Mouse (Mus musculus): ENCODE data around the gene Pabpc1l.
"Not testable (repeated sequence)": the region's sequence is repeated elsewhere in the genome, so short reads cannot be mapped to it uniquely, and the experiment has no call there.

Pabpc1l gene

DNA sequence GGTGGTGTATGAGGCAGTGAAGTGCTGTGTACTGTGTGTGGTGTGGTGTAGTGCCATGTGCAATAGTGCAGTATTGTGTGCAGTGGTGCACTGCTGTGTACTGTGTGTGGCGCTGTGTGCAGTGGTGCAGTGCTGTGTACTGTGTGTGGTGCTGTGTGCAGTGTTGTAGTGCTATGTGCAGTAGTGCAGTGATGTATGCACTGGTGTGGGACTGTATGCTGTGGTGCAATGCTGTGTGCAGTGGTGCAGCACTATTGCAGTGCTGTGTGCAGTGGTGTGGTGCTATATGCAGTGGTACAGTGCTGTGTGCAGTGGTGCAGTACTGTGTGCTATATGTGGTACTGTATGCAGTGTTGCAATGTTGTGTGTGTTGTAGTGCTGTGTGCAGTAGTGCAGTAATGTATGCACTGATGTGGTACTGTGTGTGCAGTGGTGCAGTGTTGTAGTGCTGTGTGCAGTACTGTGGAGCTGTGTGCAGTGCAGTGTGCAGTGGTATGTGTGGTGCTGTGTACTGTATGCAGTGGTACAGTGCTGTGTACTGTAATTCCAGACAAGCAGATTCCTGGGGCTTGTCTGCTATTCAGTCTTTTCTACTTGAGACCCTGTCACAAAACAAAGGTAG is 13.3 kb downstream of the Pabpc1l start:
- DNase-seq (ENCODE audit: low spot score): no peak

DNA sequence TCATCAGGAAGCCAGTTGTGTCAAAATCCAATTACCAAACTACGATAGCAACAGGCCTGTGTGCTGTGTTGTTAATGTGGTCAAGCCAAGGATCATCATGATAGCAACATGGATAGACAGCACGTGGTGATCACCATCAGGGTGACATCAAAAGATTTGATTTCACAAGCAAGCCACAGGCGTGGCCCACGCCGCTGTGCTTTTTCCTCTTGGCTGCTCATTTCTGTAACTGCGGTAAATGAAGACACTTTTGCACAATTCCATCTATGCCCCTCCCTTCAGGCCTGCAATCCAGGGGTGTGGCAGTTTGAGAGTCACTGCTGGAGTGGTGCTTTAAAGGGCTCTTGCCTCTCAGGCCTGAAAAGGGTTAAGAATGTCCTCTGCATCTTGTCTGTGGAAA is 15.7 kb downstream of the Pabpc1l start:
- no peak for DNase-seq (ENCODE audit: low spot score)

DNA sequence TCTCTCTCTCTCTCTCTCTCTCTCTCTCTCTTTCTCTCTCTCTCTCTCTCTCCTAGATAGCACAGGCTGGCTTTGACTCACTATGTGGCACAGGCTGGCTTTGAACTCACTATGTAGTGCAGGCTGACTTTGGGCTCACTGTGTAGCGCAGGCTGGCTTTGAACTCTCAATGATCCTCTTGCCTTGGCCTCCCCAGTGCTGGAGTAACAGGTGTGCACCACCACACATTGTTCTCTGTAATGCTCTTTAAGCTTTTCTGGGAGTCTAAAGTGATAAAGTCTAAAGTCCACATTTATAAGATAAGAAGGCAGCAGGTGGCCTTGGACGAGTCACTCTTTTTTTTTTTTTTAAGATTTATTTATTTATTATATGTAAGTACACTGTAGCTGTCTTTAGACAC is 16.3 kb downstream of the Pabpc1l start:
- no peak for DNase-seq (ENCODE audit: low spot score)

DNA sequence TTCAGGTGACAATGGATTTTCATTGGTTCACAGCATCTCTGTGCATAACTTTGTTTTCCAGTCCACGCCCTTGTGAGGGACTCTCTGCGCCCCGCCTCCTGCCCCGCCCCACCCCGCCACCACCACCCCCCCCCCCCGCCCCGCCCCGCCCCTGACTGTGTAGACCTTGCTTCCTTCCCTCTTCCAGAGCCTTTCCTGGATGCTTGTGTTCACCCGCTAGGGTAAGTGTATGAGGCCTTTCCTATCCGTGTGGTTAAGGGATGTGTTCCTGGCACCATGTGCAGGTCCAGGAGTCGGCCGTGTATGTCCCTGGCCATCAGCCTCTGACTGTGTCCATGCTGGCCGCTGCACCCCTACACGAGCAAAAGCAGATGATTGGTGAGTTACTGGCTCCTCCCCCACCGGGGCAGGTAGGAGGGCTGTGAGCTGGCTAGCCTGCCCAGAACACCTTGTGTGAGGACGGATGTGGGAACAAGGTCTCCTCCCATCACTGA is 22.0 kb downstream of the Pabpc1l start:
- DNase-seq (ENCODE audit: low spot score): no peak

DNA sequence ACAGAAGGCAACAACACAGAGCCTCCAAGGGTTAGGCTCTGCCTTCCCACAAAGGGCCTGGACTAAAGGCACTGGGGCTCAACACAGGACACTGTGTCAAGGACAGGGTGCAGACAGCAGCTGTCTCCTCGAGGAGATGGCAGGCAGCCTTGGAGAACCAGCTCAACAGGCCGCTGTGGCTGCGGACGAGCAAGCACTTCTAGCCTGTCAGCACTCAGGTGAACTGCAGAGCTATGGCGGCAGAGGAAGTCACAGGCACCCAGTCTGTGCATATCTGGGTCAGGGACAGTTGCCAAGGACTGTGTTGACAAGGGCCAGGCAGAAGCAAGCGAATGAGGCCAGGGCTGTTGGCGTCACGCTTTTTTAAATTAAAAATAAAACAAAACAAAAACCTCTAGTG is 28.5 kb downstream of the Pabpc1l start:
- DNase-seq (ENCODE audit: low spot score): no peak

DNA sequence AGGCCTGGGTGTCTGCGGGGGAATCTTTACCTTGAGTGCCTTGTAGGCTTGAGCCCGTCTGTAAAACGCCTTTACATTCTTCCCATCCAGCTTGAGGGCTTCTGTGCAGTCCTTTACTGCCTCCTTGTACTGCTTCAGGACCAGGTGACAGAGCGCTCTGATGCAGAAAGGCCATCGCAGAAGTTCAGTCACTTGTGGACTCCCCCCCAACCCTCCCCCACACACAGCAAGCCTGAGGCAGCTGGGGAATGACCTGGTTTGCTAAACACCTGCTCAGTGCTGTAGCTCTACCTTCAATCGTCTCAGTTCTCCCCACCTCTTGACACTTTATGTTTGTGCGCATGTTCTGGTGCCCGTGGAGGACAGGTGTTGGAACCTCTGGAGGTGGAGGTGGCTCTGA is 29.4 kb downstream of the Pabpc1l start:
- DNase-seq (ENCODE audit: low spot score): no peak

DNA sequence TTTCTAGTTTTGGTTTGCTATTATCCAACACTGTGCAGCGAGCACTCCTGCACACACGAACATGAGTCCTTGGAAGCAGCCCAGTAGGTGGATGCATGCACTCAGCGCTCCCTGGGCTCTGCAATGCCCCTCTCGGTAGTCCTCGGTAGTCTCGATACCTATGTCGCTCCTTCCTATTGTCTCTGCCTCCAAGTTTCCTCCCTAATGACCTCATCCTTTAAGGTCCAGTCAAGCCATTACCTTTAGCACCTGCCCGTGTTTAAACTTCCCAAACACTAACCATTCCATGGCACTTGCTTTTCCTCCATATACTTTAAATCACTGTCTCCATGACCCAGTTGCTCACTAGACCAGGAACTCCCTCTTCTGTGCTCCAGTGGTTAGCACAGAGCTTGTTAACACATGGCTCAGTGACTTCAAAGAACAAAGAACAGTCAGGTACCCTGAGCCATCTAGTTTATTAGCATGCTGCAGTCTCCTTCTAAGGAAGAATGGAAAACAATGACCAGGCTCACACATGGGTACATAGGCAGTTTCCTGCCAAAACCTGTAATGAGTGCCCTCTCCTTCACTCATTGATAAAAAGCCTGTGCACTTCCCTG is 34.5 kb downstream of the Pabpc1l start:
- DNase-seq (ENCODE audit: low spot score): no peak

DNA sequence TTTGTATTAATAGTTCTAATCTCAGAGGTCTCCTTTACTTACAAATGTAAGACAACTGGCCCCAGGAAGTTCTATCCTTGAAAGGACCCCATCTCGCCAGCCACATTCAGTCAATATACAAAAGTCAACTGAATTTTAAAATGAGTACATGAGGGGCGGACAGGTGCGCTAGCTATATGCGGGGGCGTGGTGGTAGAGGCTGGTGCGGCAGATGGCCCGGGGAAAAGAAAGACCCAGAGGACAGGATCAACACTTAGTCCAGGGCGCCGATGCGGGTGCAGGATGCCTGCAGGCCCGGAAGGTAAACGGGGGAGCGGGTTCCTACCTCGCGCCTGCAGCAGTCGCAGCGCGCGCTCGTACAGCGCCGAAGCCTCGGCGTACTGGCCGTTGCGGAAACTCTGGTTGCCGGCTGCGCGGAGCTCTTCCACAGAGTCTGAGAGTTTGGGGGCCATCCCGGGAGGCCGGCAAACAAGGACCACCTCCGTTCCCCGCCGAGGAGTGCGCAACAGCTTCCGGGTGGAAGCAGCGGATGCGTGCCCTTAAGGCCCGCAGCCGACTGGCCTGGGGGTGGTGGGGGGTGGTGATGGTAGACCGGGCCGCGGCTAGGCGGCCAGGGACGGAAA is 45.0 kb downstream of the Pabpc1l start, which contains the start of gene Stk4:
Stk4 (plus strand) TSS at position 181 of the 623 bp plus-strand sequence.
- no peak for DNase-seq (ENCODE audit: low spot score)

DNA sequence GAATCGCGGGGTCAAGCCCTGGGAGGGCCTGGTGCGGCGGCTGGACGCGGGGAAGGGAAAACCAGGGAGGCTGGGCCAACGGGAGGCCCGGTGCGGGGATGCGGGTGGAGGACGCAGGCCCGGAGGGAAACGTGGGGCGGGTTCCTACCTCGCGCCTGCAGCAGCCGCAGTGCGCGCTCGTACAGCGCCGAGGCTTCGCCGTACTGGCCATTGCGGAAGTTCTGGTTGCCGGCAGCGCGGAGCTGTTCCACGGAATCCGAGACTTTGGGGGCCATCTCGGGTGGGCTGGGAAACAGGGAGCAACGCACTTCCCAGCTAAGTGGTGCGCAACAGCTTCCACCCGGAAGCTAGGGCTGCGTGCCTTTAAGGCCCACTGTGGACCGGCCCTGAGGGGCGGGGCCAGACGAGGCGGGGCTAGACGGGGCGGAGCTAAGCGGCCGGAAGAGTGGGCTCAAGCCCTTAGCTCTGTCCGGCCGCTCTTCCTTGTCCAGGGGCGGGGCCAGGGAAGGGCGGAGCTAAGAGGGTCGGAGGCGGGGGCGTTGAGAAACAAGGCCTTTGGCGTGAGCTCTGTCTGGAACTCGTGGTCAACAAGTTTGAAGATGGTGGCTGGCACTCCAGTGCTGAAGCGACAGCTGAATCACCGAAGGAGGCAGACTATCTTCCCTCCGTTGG is 45.7 kb downstream of the Pabpc1l start, which contains the start of gene Tomm34:
Tomm34 (minus strand) TSS at position 405 of the 672 bp plus-strand sequence.
- peak; percentile 55 for DNase-seq (ENCODE audit: low spot score)

DNA sequence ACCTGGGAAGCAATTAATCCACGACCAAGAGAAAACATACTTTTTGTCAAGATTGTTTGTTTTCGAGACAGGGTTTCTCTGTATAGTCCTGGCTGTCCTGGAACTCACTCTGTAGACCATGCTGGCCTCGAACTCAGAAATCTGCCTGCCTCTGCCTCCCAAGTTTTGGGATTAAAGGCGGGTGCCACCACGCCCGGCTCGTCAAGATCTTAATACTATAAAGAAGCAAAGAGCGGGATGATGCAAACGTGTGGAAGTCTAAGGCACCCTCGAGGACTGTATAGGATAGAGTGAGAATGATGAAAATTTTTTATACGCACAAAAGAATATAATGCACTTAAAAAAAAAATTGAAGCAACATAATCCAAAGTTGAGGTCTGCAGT is 46.2 kb downstream of the Pabpc1l start:
- DNase-seq (ENCODE audit: low spot score): not testable (repeated sequence)

DNA sequence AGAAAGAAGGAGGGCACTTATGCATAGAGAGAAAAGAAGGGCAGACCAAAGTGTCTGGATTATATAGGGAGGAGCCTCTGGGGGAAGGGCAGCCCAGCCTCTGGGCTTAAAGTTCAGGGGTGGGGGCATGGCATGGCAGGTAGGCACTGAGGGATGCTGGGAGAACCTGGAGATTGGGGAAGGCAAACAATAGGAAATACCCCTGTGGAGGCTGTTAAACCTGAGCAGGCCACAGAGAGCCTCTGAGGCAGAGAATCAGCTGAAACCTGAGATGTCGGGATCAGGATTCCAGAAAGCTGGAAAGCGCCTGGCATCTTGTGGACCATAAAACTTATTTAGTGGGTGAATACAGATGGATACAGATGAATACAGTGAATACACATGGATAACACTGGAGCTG is 46.9 kb downstream of the Pabpc1l start:
- DNase-seq (ENCODE audit: low spot score): no peak

DNA sequence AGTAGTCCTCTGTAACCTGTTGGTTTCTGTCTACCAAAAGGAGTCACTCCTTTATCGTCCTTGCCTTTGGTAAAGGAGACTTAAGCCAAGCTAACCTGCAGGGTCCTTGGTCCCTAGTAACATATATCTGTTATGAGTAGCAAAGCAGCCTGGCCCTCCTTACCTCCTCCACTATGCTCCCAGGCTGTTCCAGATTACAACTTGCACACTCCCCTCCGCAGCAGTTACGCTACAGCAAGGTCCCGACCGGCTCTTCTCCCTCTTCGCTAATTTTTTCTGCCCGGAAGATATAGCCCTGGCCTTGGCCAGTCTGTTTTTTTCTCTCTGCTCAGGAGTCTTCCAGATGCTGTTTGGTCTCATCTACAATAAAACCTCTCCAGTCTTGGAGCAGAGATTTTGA is 47.9 kb downstream of the Pabpc1l start:
- DNase-seq (ENCODE audit: low spot score): no peak

DNA sequence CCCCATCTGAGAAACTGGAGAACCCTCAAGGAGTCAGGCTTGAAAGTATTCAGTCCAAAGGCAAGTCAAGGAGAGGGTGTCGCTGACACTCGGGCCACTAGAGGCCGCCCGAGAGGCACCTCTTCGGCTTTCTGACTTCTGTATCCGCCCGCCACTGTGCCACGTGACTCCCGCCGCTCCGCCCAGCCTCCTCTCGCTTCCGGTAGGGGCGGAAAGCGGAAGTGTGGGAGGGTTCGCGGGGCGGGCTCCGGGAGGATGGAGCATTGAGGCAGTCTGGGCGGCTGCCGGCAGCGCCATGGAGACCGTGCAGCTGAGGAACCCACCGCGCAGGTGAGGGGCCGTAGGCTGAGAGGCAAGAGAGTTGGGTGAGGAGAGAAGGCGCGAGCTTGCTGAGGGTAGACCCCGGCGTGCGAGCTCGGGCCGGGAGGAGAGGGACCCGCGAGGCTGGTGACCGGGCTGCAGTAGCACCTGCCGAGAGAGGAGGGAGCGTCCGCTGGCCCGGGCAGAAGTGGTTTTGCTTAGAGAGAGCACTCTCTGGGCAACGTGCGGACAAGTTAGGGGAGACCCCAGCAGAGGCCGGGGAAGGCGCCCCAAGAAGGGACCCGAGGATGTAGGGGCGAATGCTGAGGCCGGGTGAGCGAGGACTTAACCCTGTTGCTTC is 48.8 kb downstream of the Pabpc1l start:
- peak; percentile 92 for DNase-seq (ENCODE audit: low spot score)

DNA sequence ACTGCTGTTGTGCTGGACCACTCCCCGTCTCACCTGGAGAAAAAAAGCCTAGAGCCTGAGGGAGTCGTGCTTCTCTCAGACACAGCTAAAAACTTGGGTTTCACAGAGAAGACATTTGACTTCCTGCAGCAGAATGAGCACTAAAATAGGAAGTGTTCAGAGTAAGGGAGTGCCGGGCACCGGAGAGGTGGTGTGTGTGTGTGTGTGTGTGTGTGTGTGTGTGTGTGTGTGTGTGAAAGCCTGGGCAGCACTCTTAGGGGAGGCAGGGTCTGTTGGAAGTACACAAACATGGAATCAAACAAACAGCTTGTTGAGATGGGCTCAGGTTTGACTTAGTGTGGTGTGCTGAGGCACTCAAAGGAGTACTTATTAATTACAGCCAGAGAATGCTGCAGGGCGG is 49.8 kb downstream of the Pabpc1l start:
- no peak for DNase-seq (ENCODE audit: low spot score)

DNA sequence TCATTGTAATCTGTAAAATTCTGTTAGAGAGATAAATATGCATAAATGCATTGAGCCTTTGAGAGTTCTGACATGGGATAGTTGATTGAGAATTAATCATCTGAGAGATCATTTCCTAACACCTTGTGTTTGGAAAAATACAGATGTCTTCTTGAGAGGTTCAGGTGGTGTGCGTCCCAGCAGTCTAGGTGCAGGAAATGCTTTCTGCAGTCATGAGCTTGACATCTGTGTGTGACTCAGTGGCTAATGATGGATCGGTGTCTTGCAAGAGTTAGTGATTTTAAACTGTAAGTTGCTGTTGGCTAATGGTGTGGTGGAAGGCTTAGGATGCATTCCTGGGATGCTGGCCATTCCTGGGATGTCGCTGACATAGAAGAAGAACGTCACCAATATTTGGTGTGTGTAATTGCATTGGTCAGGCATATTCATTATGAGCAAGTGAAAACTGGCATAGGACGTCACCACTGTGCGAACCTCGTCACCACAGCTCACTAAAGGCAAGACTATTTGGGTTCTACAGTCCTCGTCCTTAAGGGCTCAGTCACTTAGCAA is 51.7 kb downstream of the Pabpc1l start:
- no peak for DNase-seq (ENCODE audit: low spot score)

DNA sequence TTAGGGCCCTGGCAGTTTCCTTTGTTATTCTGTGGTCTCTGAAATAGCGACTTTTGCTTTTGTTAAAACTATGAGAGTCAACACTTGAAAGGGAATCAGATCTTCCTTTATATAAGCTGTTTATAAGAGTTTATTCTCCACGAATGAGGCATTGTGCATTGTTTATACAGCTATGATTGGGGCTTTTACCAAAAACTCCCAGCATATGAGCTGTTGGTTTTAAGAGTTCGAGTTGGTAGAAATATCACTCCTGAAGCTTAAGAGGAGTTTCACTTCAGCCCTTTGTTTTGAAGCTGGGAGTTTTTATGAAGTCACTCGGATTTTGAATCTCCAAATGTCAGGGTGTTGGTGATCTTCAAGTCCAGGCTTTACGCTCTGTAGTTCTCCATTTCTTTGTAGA is 52.6 kb downstream of the Pabpc1l start:
- no peak for DNase-seq (ENCODE audit: low spot score)

DNA sequence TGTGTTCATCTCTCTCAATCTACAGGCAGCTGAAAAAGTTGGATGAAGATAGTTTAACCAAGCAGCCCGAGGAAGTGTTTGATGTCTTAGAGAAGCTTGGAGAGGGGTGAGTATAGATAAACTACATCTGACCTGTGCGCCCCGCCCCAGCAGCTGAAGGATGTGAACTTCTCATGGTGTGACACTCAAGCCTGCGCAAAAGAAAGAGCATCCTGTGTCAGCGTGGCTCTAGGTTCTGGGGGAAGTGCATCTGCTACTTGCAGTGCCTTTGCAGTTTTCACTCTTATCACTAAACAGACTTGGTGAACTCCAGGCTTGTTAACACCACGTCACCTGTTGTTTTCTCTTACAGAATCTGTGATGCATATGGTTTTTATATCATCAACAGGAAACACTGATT is 54.2 kb downstream of the Pabpc1l start:
- no peak for DNase-seq (ENCODE audit: low spot score)

DNA sequence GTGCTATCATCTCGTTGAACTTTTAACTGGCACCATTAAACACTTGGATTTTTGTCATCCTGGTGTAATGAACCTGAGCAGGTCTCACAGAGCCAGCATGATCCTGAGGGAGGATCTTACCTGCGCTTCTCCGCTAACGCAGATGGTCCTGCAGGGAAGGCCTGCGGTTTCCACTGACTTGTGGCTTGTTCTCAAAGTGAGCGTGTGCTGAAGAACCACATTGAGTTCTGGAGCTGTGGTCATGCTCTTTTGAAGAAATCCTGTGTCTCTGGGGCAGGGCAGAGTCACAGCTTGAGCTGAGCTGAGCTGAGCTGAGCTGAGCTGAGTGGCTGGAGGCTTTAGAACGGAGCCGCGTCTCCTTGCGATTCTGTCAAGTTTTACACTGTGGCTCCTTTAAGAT is 56.3 kb downstream of the Pabpc1l start:
- DNase-seq (ENCODE audit: low spot score): no peak

DNA sequence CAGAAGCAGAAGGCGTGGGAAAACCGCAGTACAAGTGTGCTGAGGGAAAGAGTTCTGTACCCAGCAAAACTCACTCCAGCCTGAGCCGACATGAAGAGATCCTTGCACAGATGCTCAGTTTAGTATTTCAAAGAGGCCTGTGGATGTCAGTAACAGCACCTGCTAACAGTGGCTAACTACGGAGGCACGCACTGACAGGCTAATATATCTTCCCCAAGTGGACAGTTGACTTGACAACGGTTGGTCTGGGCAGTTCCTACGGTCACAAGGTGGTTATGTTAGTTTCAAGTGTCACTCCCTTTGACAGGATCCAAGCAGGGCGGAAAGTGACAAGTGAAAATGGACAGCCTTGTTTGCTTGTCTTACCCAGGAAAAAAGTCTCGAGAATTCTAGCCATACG is 56.9 kb downstream of the Pabpc1l start:
- DNase-seq (ENCODE audit: low spot score): no peak

DNA sequence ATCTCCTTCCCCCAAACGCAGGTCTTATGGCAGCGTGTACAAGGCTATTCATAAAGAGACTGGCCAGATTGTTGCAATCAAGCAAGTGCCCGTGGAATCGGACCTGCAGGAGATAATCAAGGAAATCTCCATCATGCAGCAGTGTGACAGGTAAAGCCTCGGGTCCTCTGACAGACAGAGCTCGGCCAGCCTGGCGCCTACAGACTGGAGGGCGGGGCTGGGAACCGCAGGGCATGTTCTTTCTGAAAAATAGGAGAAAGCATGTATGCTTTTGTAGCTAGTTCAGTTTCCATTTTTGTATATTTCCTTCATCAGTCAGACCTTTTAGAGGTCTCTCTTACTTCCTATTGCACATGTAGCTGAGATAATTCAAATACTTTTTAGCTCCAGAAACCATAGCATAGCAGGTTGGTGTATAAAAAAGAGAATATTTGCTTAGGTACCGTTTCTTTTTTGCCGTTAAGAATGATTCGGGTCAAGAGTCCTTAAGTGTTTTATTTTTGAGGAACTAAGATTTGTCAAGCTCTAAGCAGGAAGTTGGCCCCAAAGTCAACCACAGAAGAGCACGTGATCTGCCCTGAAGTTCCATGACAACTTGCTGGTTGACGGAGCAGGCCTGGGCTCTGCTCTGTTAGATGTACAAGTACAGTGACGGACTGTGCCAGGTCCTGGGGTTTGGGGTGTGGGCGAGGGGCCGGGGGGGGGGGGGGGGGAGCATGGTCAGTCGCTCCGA is 58.5 kb downstream of the Pabpc1l start:
- DNase-seq (ENCODE audit: low spot score): no peak

DNA sequence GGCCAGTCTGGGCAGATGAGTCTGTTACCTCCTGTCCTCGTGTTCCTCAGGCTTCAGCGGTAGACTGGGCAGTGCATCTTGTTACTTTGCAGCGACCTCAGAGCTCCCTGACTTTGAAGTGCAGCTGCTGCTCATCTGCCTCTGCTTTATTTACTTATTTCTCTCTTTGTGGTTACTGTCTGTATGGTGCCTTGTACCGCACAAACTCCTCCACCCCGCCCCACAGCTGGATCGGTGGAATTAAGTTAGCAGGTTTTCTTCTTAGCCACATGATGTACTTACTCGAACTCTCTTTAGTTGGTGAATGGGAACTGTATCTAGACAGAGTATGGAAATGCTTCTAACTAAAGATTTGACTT is 59.1 kb downstream of the Pabpc1l start:
- DNase-seq (ENCODE audit: low spot score): no peak

All from layer of hippocampus, adult 9-10 months (tissue).